Mouse (Mus musculus) erythroblast, embryonic 14.5 days (primary cell): ENCODE results near the gene Prpf3. TPM values are rescaled to one million over a fixed set of nuclear protein-coding genes. Genes with fewer than 3 reads are reported as not detected.
A peak's percentile ranks its signal among the peaks of the same experiment; 100 is the strongest.
"Not testable (repeated sequence)": the region's sequence is repeated elsewhere in the genome, so short reads cannot be mapped to it uniquely, and the experiment has no call there.

ENCODE experiments used
- H3K27me3 ChIP-seq: 2 replicates; pipeline ENCODE4 v1.6.1; 2012; ENCODE audit warnings: inconsistent platforms; ENCODE audit not compliant: control insufficient read depth
- H3K36me3 ChIP-seq: 2 replicates; pipeline ENCODE4 v1.6.1; 2012; ENCODE audit warnings: mild to moderate bottlenecking, inconsistent platforms; ENCODE audit not compliant: control insufficient read depth
- H3K4me1 ChIP-seq: 2 replicates; pipeline ENCODE4 v1.6.1; 2012; ENCODE audit warnings: inconsistent platforms; ENCODE audit not compliant: control insufficient read depth
- H3K4me3 ChIP-seq: replicated peaks from 2 replicates; pipeline ENCODE3; 2012; ENCODE audit warnings: moderate library complexity, mild to moderate bottlenecking, inconsistent platforms
- H3K9me3 ChIP-seq: 2 replicates; pipeline ENCODE4 v1.6.1; 2012; ENCODE audit warnings: low read length, inconsistent platforms, mixed read lengths; ENCODE audit not compliant: control insufficient read depth
- GATA1 ChIP-seq: IDR thresholded peaks from 2 replicates; pipeline ENCODE4 v1.6.1; 2012; ENCODE audit warnings: low read length, inconsistent platforms, mixed read lengths
- TAL1 ChIP-seq: IDR thresholded peaks from 3 replicates; pipeline ENCODE4 v1.6.1; 2012; ENCODE audit warnings: low read length, inconsistent platforms, mixed read lengths
- polyA plus RNA-seq: library from polyadenylated mRNA; stranded (reverse); fragments of >175 nt; gene quantifications from 2 replicates; pipeline ENCODE4 v1.2.3, GENCODE M21; 2012

The Prpf3 gene
- polyA plus RNA-seq, 1 experiment: 1.6 TPM

DNA sequence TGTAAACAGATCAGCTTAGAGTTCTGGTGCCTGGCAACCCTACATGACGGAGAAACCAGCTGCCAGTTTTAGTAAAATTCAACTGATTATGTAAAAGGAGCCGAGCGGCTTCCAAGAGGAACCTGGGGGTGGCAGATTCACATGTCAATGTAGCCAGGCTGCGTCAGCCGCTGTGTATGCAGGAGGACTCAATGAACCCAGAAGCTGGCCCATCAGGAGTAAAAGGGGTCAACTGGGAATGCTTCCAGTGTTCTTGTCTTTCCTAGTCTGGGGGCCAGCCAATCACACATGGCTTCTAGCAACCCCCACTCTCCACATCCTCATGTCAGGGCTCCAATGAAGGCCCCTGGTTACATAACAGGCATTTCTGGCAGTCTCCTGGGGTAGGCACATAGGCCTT, 9.4 kb upstream of the Prpf3 start:
- TF ChIP-seq TAL1: no peak
- no peak for TF ChIP-seq GATA1
- no peaks in the 10 kb centered on the region for H3K9me3 ChIP-seq
- no peaks in the 10 kb centered on the region for H3K27me3 ChIP-seq
- peaks cover 76% of the 10 kb centered on the region for H3K36me3 ChIP-seq
- H3K4me1 ChIP-seq: peaks cover 13% of the 10 kb centered on the region
- H3K4me3 ChIP-seq: no peak overlapping the region

DNA sequence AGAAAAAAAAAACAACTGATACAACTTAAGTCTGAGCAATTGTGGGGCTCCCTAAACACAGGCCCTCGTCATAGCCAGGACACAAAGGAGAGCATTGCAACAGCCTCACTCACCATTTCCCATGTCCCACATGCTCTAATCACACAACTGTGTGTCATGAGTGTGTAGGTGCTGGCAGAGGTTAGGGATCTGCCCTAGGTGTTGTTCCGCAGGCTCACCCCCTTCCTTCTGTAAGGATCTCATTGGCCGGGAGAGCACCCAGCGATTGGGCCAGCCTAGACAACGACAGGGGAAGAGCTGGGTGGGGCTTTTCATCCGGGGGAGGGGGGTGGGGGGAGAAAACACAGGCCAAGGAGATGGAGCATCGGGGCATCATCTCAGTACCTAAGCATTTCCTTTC, 7.9 kb upstream of the Prpf3 start:
- Histone ChIP-seq H3K4me3 (no peak overlapping the region), H3K27me3 (no peaks in the 10 kb centered on the region), H3K9me3 (no peaks in the 10 kb centered on the region), H3K4me1 (peaks cover 6% of the 10 kb centered on the region), H3K36me3 (peaks cover 62% of the 10 kb centered on the region)
- no peak for TF ChIP-seq GATA1
- no peak for TF ChIP-seq TAL1

GRCm38 (mm10) chr3:95861796-95862195, 6.1 kb upstream of the Prpf3 start:
- Histone ChIP-seq H3K36me3 (peaks cover 45% of the 10 kb centered on the region), H3K27me3 (no peaks in the 10 kb centered on the region), H3K9me3 (no peaks in the 10 kb centered on the region), H3K4me1 (peaks cover 8% of the 10 kb centered on the region), H3K4me3 (no peak overlapping the region)
- TF ChIP-seq TAL1 (no peak), GATA1 (no peak)

- Histone ChIP-seq H3K36me3 (peaks cover 40% of the 10 kb centered on the region), H3K4me1 (peaks cover 13% of the 10 kb centered on the region), H3K27me3 (no peaks in the 10 kb centered on the region), H3K4me3 (no peak overlapping the region), H3K9me3 (no peaks in the 10 kb centered on the region)
- TF ChIP-seq GATA1 (no peak), TAL1 (no peak)
Observed at GRCm38 (mm10) chr3:95861216-95861615, 5.5 kb upstream of the Prpf3 start.

GRCm38 (mm10) chr3:95860323-95860722, 4.6 kb upstream of the Prpf3 start:
- no peak overlapping the region for H3K4me3 ChIP-seq
- TF ChIP-seq GATA1: no peak
- no peak for TF ChIP-seq TAL1
- no peaks in the 10 kb centered on the region for H3K9me3 ChIP-seq

DNA sequence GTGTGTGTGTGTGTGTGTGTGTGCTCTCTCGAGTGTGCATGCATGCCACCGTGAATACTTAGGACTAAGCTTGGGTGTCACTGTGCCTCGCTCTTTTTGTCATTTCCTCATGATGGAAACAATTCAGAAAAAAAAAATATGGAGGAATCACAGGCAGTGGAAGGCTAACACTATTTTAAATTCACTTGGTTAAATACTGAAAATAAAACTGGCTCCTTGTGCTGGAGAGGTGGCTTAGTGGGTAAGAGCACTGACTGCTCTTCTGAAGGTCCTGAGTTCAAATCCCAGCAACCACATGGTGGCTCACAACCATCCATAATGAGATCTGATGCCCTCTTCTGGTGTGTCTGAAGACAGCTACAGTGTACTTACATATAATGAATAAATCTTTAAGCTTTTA, 2.6 kb upstream of the Prpf3 start:
- H3K27me3 ChIP-seq: not testable (repeated sequence)

More at GRCm38 (mm10) chr3:95860323-95860722, 4.6 kb upstream of the Prpf3 start:
- Histone ChIP-seq H3K36me3 (peaks cover 33% of the 10 kb centered on the region), H3K4me1 (peaks cover 18% of the 10 kb centered on the region), H3K27me3 (no peaks in the 10 kb centered on the region)

DNA sequence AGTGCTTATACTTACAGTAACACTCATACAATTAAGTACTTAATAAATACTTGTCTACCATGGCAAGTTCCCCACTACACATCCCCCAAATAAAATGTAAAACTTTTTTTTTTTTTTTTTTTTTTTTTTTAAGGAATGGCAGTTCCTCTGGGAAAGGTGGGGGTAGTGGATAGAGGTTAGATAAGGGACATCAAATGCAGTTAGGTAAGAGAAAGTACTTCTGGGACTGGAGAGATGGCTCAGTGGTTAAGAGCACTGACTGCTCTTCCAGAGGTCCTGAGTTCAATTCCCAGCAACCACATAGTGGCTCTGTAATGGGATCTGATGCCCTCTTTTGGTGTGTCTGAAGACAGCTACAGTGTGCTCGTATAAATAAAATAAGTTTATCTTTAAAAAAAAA, 1.4 kb upstream of the Prpf3 start:
- Histone ChIP-seq H3K4me1 (peaks cover 40% of the 10 kb centered on the region), H3K36me3 (peaks cover 32% of the 10 kb centered on the region)
- H3K4me3 ChIP-seq, H3K27me3 ChIP-seq, H3K9me3 ChIP-seq: not testable (repeated sequence)

More for the DNA sequence above, 2.6 kb upstream of the Prpf3 start:
- H3K9me3 ChIP-seq, H3K4me3 ChIP-seq: not testable (repeated sequence)
- H3K4me1 ChIP-seq: peaks cover 29% of the 10 kb centered on the region
- peaks cover 27% of the 10 kb centered on the region for H3K36me3 ChIP-seq

- Histone ChIP-seq H3K4me1 (peaks cover 48% of the 10 kb centered on the region), H3K4me3 (peak overlapping the region; percentile 87), H3K36me3 (peaks cover 36% of the 10 kb centered on the region), H3K27me3 (no peaks in the 10 kb centered on the region), H3K9me3 (no peaks in the 10 kb centered on the region)
- TF ChIP-seq TAL1: no peak
- TF ChIP-seq GATA1: no peak
Observed at GRCm38 (mm10) chr3:95856115-95856514, 430 bp upstream of the Prpf3 start.

GRCm38 (mm10) chr3:95851317-95851716, 4.4 kb downstream of the Prpf3 start:
- peaks cover 49% of the 10 kb centered on the region for H3K4me1 ChIP-seq
- peaks cover 79% of the 10 kb centered on the region for H3K36me3 ChIP-seq
- peak overlapping the region; percentile 1 for H3K4me3 ChIP-seq
- H3K9me3 ChIP-seq: no peaks in the 10 kb centered on the region
- TF ChIP-seq TAL1 (peak; percentile 37; the same call in 1 of the 3 replicates), GATA1 (peak; percentile 24; the same call in 1 of the 2 replicates)
- no peaks in the 10 kb centered on the region for H3K27me3 ChIP-seq

GRCm38 (mm10) chr3:95850611-95851010, 5.1 kb downstream of the Prpf3 start:
- Histone ChIP-seq H3K4me3 (no peak overlapping the region), H3K4me1 (peaks cover 44% of the 10 kb centered on the region), H3K36me3 (peaks cover 87% of the 10 kb centered on the region), H3K9me3 (no peaks in the 10 kb centered on the region), H3K27me3 (no peaks in the 10 kb centered on the region)
- no peak for TF ChIP-seq TAL1
- no peak for TF ChIP-seq GATA1
